Mouse (Mus musculus) thymus, adult 2 months (tissue): ENCODE results near the gene Ppp1r10.
"Not testable (repeated sequence)": the region's sequence is repeated elsewhere in the genome, so short reads cannot be mapped to it uniquely, and the experiment has no call there.

Experiments
- CTCF ChIP-seq: fragments of 200-500 bp; IDR thresholded peaks from 2 replicates; pipeline ENCODE4 v1.5.1; 2012; ENCODE audit warnings: mild to moderate bottlenecking, control low read depth, low read length, moderate library complexity, borderline replicate concordance; ENCODE audit not compliant: control insufficient read depth, poor library complexity, insufficient read depth; ENCODE audit errors: extremely low read depth
- POLR2A ChIP-seq: fragments of 200-500 bp; IDR thresholded peaks from 2 replicates; pipeline ENCODE4 v1.6.1; 2012; ENCODE audit warnings: mild to moderate bottlenecking, low read length, control low read depth, moderate library complexity; ENCODE audit not compliant: control insufficient read depth, poor library complexity, insufficient read depth; ENCODE audit errors: extremely low read depth

DNA sequence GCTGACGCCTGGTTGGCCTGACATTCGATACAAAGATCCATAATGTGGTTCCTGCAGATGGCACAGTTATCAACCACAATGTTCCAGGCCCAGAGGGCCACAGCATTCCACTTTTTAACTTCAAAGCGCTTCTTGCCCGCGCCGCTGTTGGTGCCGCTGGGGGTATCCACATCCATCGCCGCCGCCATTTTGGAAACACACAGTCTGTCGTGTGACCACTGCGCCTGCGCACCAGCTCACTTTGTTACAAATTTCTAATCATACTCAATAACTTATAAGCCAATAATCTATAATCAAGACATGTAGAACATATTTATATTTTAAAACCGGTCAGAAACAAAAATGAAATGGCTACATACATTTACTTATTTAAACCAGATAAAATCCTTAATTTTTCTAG is 19.5 kb downstream of the Ppp1r10 start:
- TF ChIP-seq POLR2A, CTCF: not testable (repeated sequence)
